Mouse (Mus musculus): Measurements from ENCODE around the gene Gm45521. TPM values are rescaled to one million over a fixed set of nuclear protein-coding genes. Genes with fewer than 3 reads are reported as not detected.

Gene Gm45521
- total RNA-seq, 1 experiment: 1.0 TPM

DNA sequence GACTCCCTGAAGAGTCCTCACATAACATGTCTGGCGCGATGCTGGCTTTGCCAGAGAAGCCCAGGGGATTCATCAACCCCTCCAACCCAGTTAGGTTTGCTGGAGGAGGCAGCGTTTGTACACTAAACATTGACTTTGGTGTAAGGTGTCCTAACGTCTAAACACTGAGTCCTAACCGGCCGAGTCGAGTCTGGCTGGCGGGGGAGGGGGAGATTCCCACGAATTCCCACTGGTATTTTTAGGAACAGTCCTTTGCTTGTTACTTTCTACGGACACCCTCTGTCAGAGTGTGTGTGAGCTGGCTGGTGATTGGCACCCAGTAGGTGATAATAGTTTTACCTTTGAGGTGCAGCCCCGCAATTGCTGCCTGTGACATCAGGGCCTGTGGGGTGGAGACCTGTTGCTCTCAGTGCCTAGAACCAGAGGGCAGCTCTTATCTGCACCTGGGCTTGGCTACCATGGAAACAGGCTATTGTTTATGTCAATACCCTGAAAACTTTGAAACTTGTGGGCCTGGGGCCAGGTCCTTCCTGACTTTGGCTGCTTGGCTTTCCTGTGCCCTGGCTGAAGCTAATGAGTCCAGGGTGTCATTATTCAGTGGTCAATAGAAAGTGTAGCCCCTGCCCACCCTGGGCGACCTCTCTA, 4.4 kb upstream of the Gm45521 start:
- Histone ChIP-seq H3K36me3 (ENCODE audit: control insufficient read depth, insufficient read depth, low read length, poor library complexity, severe bottlenecking) (peaks cover 20% of the 10 kb centered on the region), H3K9ac (ENCODE audit: insufficient read depth, low read depth, low read length, poor library complexity, severe bottlenecking) (peak overlapping the region; percentile 70; the same call in 1 of the 2 replicates), H3K27ac (ENCODE audit: insufficient read depth, low read depth, low read length, poor library complexity, severe bottlenecking) (peak overlapping the region; percentile 98), H3K4me1 (ENCODE audit: control insufficient read depth in 2 of 2, insufficient read depth in 2 of 2, low read length in 2 of 2, poor library complexity in 1 of 2) (peaks cover 8 to 40% of the 10 kb centered on the region in 2 experiments), H3K4me3 (ENCODE audit: insufficient read depth in 1 of 2, low read depth in 1 of 2, low read length in 2 of 2, poor library complexity in 1 of 2, severe bottlenecking in 1 of 2) (no peak overlapping the region), H3K9me3 (ENCODE audit: control insufficient read depth, insufficient read depth, low read depth, low read length) (no peaks in the 10 kb centered on the region)
- no peak for TF ChIP-seq MAFK (IDR thresholded peaks at IDR 0.05; ENCODE audit: insufficient read depth, low read depth, low read length)
- TF ChIP-seq HCFC1 (IDR thresholded peaks at IDR 0.05; ENCODE audit: borderline replicate concordance, insufficient read depth, low read length): no peak
- TF ChIP-seq ZC3H11A (IDR thresholded peaks at IDR 0.05; ENCODE audit: borderline replicate concordance, low read depth, low read length): no peak
- no peak for TF ChIP-seq ZNF384 (IDR thresholded peaks at IDR 0.05; ENCODE audit: low read depth, low read length)
- no peak for TF ChIP-seq CHD2 (IDR thresholded peaks at IDR 0.05; ENCODE audit: low read depth, low read length)
- no peak for DNase-seq (ENCODE audit: low read depth, low spot score)
- in situ Hi-C loops (cut with MboI; ENCODE audit: low sequenced_read_pairs in 2 of 2, unreplicated experiment in 2 of 2): loop anchor here in 1 of 2 experiments (25.0 kb wide), 1 partner anchor 385 kb away; no protein-coding TSS in a partner anchor

DNA sequence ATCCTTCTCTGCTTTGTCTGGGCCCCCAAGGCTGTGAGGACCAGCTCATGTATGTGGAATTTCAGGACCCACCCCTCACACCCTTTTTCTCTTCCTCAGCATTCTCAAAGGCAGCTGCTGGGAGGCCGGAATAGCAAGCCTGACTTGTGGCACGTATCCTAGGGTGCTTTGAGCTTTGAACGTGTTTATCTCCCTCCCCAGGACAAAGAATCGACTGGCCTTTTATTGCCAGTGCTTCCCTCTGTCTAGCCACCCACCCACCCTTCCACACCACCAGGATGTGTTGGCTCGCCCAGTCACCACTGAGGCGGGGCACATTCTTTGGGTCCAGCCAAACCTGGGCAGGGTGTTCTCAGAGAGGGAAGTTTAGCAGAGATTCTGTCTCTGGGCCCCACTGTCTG, 3.0 kb upstream of the Gm45521 start:
- H3K27ac ChIP-seq (ENCODE audit: insufficient read depth, low read depth, low read length, poor library complexity, severe bottlenecking): peak overlapping the region; percentile 98
- no peak overlapping the region; a peak in 1 of 4 replicates for H3K4me3 ChIP-seq (ENCODE audit: insufficient read depth in 1 of 2, low read depth in 1 of 2, low read length in 2 of 2, poor library complexity in 1 of 2, severe bottlenecking in 1 of 2)
- TF ChIP-seq MAFK (IDR thresholded peaks at IDR 0.05; ENCODE audit: insufficient read depth, low read depth, low read length) (peak; percentile 63; the same call in 1 of the 2 replicates), CHD2 (IDR thresholded peaks at IDR 0.05; ENCODE audit: low read depth, low read length) (no peak)
- in situ Hi-C loops (cut with MboI; ENCODE audit: low sequenced_read_pairs in 2 of 2, unreplicated experiment in 2 of 2): loop anchor here in 1 of 2 experiments (25.0 kb wide), 1 partner anchor 383 kb away; no protein-coding TSS in a partner anchor
- H3K9me3 ChIP-seq (ENCODE audit: control insufficient read depth, insufficient read depth, low read depth, low read length): no peaks in the 10 kb centered on the region
- peaks cover 16% of the 10 kb centered on the region for H3K36me3 ChIP-seq (ENCODE audit: control insufficient read depth, insufficient read depth, low read length, poor library complexity, severe bottlenecking)
- H3K4me1 ChIP-seq (ENCODE audit: control insufficient read depth in 2 of 2, insufficient read depth in 2 of 2, low read length in 2 of 2, poor library complexity in 1 of 2): peaks cover 8 to 44% of the 10 kb centered on the region in 2 experiments
- H3K9ac ChIP-seq (ENCODE audit: insufficient read depth, low read depth, low read length, poor library complexity, severe bottlenecking): peak overlapping the region; percentile 66
- DNase-seq (ENCODE audit: low read depth, low spot score): peak; percentile 83

GRCm38 (mm10) chr14:7956427-7956826, 661 bp upstream of the Gm45521 start:
- Histone ChIP-seq H3K9ac (ENCODE audit: insufficient read depth, low read depth, low read length, poor library complexity, severe bottlenecking) (no peak overlapping the region), H3K9me3 (ENCODE audit: control insufficient read depth, insufficient read depth, low read depth, low read length) (no peaks in the 10 kb centered on the region), H3K4me3 (ENCODE audit: insufficient read depth in 1 of 2, low read depth in 1 of 2, low read length in 2 of 2, poor library complexity in 1 of 2, severe bottlenecking in 1 of 2) (no peak overlapping the region), H3K4me1 (ENCODE audit: control insufficient read depth in 2 of 2, insufficient read depth in 2 of 2, low read length in 2 of 2, poor library complexity in 1 of 2) (peaks cover 8 to 44% of the 10 kb centered on the region in 2 experiments), H3K36me3 (ENCODE audit: control insufficient read depth, insufficient read depth, low read length, poor library complexity, severe bottlenecking) (no peaks in the 10 kb centered on the region), H3K27ac (ENCODE audit: insufficient read depth, low read depth, low read length, poor library complexity, severe bottlenecking) (no peak overlapping the region)
- DNase-seq (ENCODE audit: low read depth, low spot score): no peak
- TF ChIP-seq CHD2 (IDR thresholded peaks at IDR 0.05; ENCODE audit: low read depth, low read length): no peak
- no peak for TF ChIP-seq HCFC1 (IDR thresholded peaks at IDR 0.05; ENCODE audit: borderline replicate concordance, insufficient read depth, low read length)
- no peak for TF ChIP-seq MAFK (IDR thresholded peaks at IDR 0.05; ENCODE audit: insufficient read depth, low read depth, low read length)
- no peak for TF ChIP-seq ZC3H11A (IDR thresholded peaks at IDR 0.05; ENCODE audit: borderline replicate concordance, low read depth, low read length)
- TF ChIP-seq ZNF384 (IDR thresholded peaks at IDR 0.05; ENCODE audit: low read depth, low read length): no peak
- in situ Hi-C loops (cut with MboI; ENCODE audit: low sequenced_read_pairs in 2 of 2, unreplicated experiment in 2 of 2): loop anchor here in 1 of 2 experiments (25.0 kb wide), 1 partner anchor 381 kb away; no protein-coding TSS in a partner anchor

DNA sequence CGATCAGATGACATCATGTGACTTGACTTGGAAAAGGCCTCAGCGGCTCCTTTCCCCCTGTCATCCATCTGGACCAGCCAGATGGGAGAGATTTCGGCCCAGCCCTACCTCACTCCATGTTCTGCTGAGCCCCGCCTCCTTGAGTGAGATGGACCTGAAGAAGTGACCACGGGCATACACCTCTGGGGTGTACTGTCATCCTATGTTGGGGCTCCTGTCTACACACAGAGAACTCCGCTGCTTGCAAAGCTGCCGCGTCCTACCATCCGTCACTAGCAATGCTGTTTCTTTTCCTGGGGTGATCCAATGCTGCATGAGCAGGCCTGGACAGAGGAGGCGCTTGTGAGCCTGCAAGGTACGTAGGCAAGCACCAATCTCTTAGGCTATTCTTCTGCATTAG, 3.5 kb downstream of the Gm45521 start:
- DNase-seq (ENCODE audit: low read depth, low spot score): no peak
- Histone ChIP-seq H3K4me1 (ENCODE audit: control insufficient read depth in 2 of 2, insufficient read depth in 2 of 2, low read length in 2 of 2, poor library complexity in 1 of 2) (peaks cover 0 to 24% of the 10 kb centered on the region in 2 experiments; a peak in 1 of 4 replicates), H3K9ac (ENCODE audit: insufficient read depth, low read depth, low read length, poor library complexity, severe bottlenecking) (no peak overlapping the region), H3K9me3 (ENCODE audit: control insufficient read depth, insufficient read depth, low read depth, low read length) (no peaks in the 10 kb centered on the region), H3K27ac (ENCODE audit: insufficient read depth, low read depth, low read length, poor library complexity, severe bottlenecking) (no peak overlapping the region), H3K36me3 (ENCODE audit: control insufficient read depth, insufficient read depth, low read length, poor library complexity, severe bottlenecking) (no peaks in the 10 kb centered on the region), H3K4me3 (ENCODE audit: insufficient read depth in 1 of 2, low read depth in 1 of 2, low read length in 2 of 2, poor library complexity in 1 of 2, severe bottlenecking in 1 of 2) (no peak overlapping the region)
- TF ChIP-seq CHD2 (IDR thresholded peaks at IDR 0.05; ENCODE audit: low read depth, low read length) (no peak), ZC3H11A (IDR thresholded peaks at IDR 0.05; ENCODE audit: borderline replicate concordance, low read depth, low read length) (no peak), MAFK (IDR thresholded peaks at IDR 0.05; ENCODE audit: insufficient read depth, low read depth, low read length) (no peak), ZNF384 (IDR thresholded peaks at IDR 0.05; ENCODE audit: low read depth, low read length) (no peak), HCFC1 (IDR thresholded peaks at IDR 0.05; ENCODE audit: borderline replicate concordance, insufficient read depth, low read length) (no peak)
- in situ Hi-C loops (cut with MboI; ENCODE audit: low sequenced_read_pairs in 2 of 2, unreplicated experiment in 2 of 2): loop anchor here (10.0 to 25.0 kb wide), 2 partner anchors 377 to 384 kb away; no protein-coding TSS in a partner anchor

All from ES-E14 (cell line).